ENCODE assay signal across 9 mouse cellular contexts in the genomic region with DNA sequence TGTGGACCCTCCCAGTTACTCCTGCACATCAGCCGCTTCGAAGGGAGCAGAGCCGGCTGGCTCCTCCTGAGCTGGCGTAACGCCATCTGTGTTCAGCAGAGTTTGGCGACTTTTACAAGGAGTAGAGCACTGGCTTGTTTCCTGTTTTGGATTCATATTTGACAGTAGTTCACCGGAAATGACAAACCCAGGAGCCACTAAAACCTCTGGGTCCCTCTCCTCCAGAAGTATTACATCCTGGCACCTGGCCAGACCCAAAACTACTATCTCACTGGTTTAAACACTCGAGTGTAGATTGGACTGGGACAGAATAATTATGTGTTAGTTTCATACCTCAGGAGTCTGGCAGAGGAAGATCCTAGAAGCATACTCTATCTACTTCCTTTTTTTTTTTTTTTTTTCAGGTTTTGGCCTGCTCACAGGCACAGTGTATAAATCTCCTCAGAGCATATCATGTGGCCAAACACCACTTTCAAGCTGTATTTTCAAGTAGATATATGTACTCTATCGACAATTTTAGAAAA. TPM values are rescaled to one million over a fixed set of nuclear protein-coding genes. Genes with fewer than 3 reads are reported as not detected.
DNase-seq lines count a peak whose midpoint lies in the region; ATAC-seq and TF ChIP-seq lines count a peak whose summit lies in the region.
"Had no signal": no experiment of that assay in that cellular context is flagged by ENCODE, and none has a peak within 500 bp of the region (broad histone marks: within the 10 kb centered on the region; RNA-seq: fewer than 3 reads in every experiment).

No protein-coding gene starts in this region.

- H3K4me1 ChIP-seq in G1E (ENCODE audit: insufficient read depth, low read depth, low read length): no peaks in the 10 kb centered on the region
- no peaks in the 10 kb centered on the region for H3K4me1 ChIP-seq in liver, postnatal 0 days (ENCODE audit: insufficient read depth)

- 39% methylated on average over 9 of the region's 9 CpGs for WGBS in liver, postnatal 0 days (ENCODE audit: insufficient replicate concordance)

- no peak overlapping the region for H3K9ac ChIP-seq in liver, postnatal 0 days (replicated peaks)

- no peak overlapping the region for H3K4me2 ChIP-seq in liver, postnatal 0 days (ENCODE audit: low read depth, low read length)

- TF ChIP-seq CTCF in G1E (IDR thresholded peaks at IDR 0.05; ENCODE audit: low read depth, low read length): no peak
- TF ChIP-seq CTCF in liver, postnatal 0 days (IDR thresholded peaks at IDR 0.05; ENCODE audit: low read depth): no peak

- H3K27me3 ChIP-seq in G1E (ENCODE audit: insufficient read depth, low read length): no peaks in the 10 kb centered on the region
- no peaks in the 10 kb centered on the region for H3K27me3 ChIP-seq in liver, postnatal 0 days (ENCODE audit: insufficient read depth, low read length)

- peak; percentile 23 for DNase-seq in layer of hippocampus, adult 11-12 months (ENCODE audit: low spot score)
- DNase-seq in layer of hippocampus, postnatal 25 days (ENCODE audit: extremely low spot score in 1 of 2, low spot score in 1 of 2): no peak
- no peak for DNase-seq in G1E (ENCODE audit: low spot score)
- DNase-seq in cerebellum, adult 11-12 months: peak; percentile 49
- peak; percentile 75 to 77 for DNase-seq in heart, postnatal 10 days
- peak; percentile 27 for DNase-seq in liver, postnatal 0 days
- peak; percentile 23 for DNase-seq in thymus, postnatal 14 days
- DNase-seq in layer of hippocampus, adult 9-11 months: no peak

- H3K36me3 ChIP-seq in G1E (replicated peaks): peaks cover 16% of the 10 kb centered on the region
- peaks cover 14% of the 10 kb centered on the region for H3K36me3 ChIP-seq in liver, postnatal 0 days (replicated peaks; ENCODE audit: insufficient read depth, low read length)

- H3K4me3 ChIP-seq in G1E (ENCODE audit: low read depth, low read length): no peak overlapping the region
- H3K4me3 ChIP-seq in liver, postnatal 0 days (ENCODE audit: low read depth, low read length): no peak overlapping the region

- no peak for TF ChIP-seq EP300 in liver, postnatal 0 days (IDR thresholded peaks at IDR 0.05; ENCODE audit: low read depth)

- no peaks in the 10 kb centered on the region for H3K9me3 ChIP-seq in G1E (replicated peaks)
- H3K9me3 ChIP-seq in liver, postnatal 0 days (ENCODE audit: low read length): no peaks in the 10 kb centered on the region

- intact Hi-C loops in heart, postnatal 10 days (cut with DNase I): no loop called here

- no peak overlapping the region for H3K27ac ChIP-seq in liver, postnatal 0 days (ENCODE audit: low read depth)

- 0 out of 2 replicates have a peak, but pooled peaks have one; percentile 8 for ATAC-seq in G1E (ENCODE audit: extremely low read depth, insufficient number of reproducible peaks, low FRiP score, poor library complexity, severe bottlenecking)
- ATAC-seq in liver, postnatal 0 days: no peak

RNA-seq across cellular contexts. Expression of a gene that starts 11.0 kb away (rescaled TPM):
- not detected for total RNA-seq in layer of hippocampus, postnatal 25 days (2021)
- total RNA-seq in G1E (2014; fragmentation: Nextera tagmentation): not detected in 2 replicates
- total RNA-seq in G1E (2017): 0.06 and 0.27 TPM in 2 replicates
- polyA plus RNA-seq in G1E (2012): not detected in 2 replicates
- total RNA-seq in heart, postnatal 10 days (2021): 1 to 10 TPM in 1 of 2 experiments, under 1 TPM in 1; 0.86 to 1.2 TPM
- polyA plus RNA-seq in liver, postnatal 0 days (2015; fragmentation: Nextera tagmentation; extraction: Ambion mirVana): 0.06 and 0.07 TPM in 2 replicates
- total RNA-seq: layer of hippocampus, postnatal 10 days had no signal

Comparison
In these comparisons a context has a peak if more than half of its experiments do, and no peak if none do; other contexts are left out.
1. DNase-seq: peak in layer of hippocampus, adult 11-12 months (single experiment), cerebellum, adult 11-12 months (single experiment), heart, postnatal 10 days (2 of 2), liver, postnatal 0 days (single experiment) and thymus, postnatal 14 days (single experiment); none in layer of hippocampus, postnatal 25 days (0 of 2), G1E (single experiment) and layer of hippocampus, adult 9-11 months (single experiment).